Mouse (Mus musculus) left cerebral cortex, adult 9 months (tissue): ENCODE measurements around the gene Plekhg1.

ENCODE experiments used
- DNase-seq, 2 experiments: peaks; one replicate each; pipeline ENCODE4 v3.0.0; 2022; ENCODE audit warnings: low spot score in 2 of 2

Gene Plekhg1

GRCm38 (mm10) chr10:3881179-3881578, 141.0 kb downstream of the Plekhg1 start:
- DNase-seq, result no peak

GRCm38 (mm10) chr10:3888510-3888909, 148.3 kb downstream of the Plekhg1 start:
- DNase-seq, result peak; percentile 33 to 35

- no peak for DNase-seq
Observed at GRCm38 (mm10) chr10:3891381-3892263, 151.5 kb downstream of the Plekhg1 start.

GRCm38 (mm10) chr10:3892368-3892767, 152.2 kb downstream of the Plekhg1 start:
- DNase-seq, result no peak

- DNase-seq, result peak in 1 of 2 experiments; percentile 17
Observed at GRCm38 (mm10) chr10:3898068-3898467, 157.9 kb downstream of the Plekhg1 start.

GRCm38 (mm10) chr10:3900416-3900956, 160.3 kb downstream of the Plekhg1 start:
- no peak for DNase-seq

GRCm38 (mm10) chr10:3905747-3906146, 165.6 kb downstream of the Plekhg1 start:
- DNase-seq, result no peak

GRCm38 (mm10) chr10:3914104-3914503, 173.9 kb downstream of the Plekhg1 start:
- DNase-seq, result no peak

- peak in 1 of 2 experiments; percentile 13 for DNase-seq
Observed at GRCm38 (mm10) chr10:3920368-3921152, 180.4 kb downstream of the Plekhg1 start.

- no peak for DNase-seq
Observed at GRCm38 (mm10) chr10:3928008-3928545, 187.9 kb downstream of the Plekhg1 start.

GRCm38 (mm10) chr10:3931831-3932230, 191.7 kb downstream of the Plekhg1 start:
- no peak for DNase-seq

- no peak for DNase-seq
Observed at GRCm38 (mm10) chr10:3933311-3933940, 193.3 kb downstream of the Plekhg1 start.

- no peak for DNase-seq
Observed at GRCm38 (mm10) chr10:3936864-3937263, 196.7 kb downstream of the Plekhg1 start.

- DNase-seq, result no peak
Observed at GRCm38 (mm10) chr10:3939895-3940595, 199.9 kb downstream of the Plekhg1 start.

GRCm38 (mm10) chr10:3940596-3940975, 200.4 kb downstream of the Plekhg1 start:
- DNase-seq, result no peak

- DNase-seq, result no peak
Observed at GRCm38 (mm10) chr10:3941054-3941757, 201.0 kb downstream of the Plekhg1 start.

GRCm38 (mm10) chr10:3942289-3942688, 202.1 kb downstream of the Plekhg1 start:
- no peak for DNase-seq

GRCm38 (mm10) chr10:3943492-3944395, 203.6 kb downstream of the Plekhg1 start:
- DNase-seq, result peak in 1 of 2 experiments; percentile 41

- no peak for DNase-seq
Observed at GRCm38 (mm10) chr10:3946871-3947270, 206.7 kb downstream of the Plekhg1 start.
